8 mouse cellular contexts compared by ENCODE assay signal in genomic region chr11:67515020-67515911, GRCm38 (mm10).
DNase-seq lines count a peak whose midpoint lies in the region; ATAC-seq and TF ChIP-seq lines count a peak whose summit lies in the region.

No protein-coding gene starts in this region.

- no peak overlapping the region for H3K9ac ChIP-seq in hindbrain, postnatal 0 days (replicated peaks; ENCODE audit: low read length)
- H3K9ac ChIP-seq in hindbrain, embryonic 12.5 days, result no peak overlapping the region
- H3K9ac ChIP-seq in kidney, embryonic 16.5 days (replicated peaks; ENCODE audit: low read length), result 0 out of 2 replicates have a peak overlapping the region, but pooled peaks have one; percentile 29

- H3K4me1 ChIP-seq in hindbrain, postnatal 0 days (ENCODE audit: insufficient read depth, low read length), result no peaks in the 10 kb centered on the region; the same call in 1 of the 2 replicates
- H3K4me1 ChIP-seq in hindbrain, embryonic 12.5 days, result no peaks in the 10 kb centered on the region
- peaks cover 20% of the 10 kb centered on the region for H3K4me1 ChIP-seq in kidney, embryonic 16.5 days (ENCODE audit: insufficient read depth, low read length)

- ATAC-seq in hindbrain, postnatal 0 days, result no peak
- no peak for ATAC-seq in hindbrain, embryonic 12.5 days (ENCODE audit: low FRiP score)
- peak; percentile 81 for ATAC-seq in kidney, embryonic 16.5 days (ENCODE audit: low FRiP score, low TSS enrichment)

- DNase-seq in hindbrain, postnatal 0 days (ENCODE audit: low spot score), result no peak
- DNase-seq in brain, embryonic 14.5 days (ENCODE audit: low read depth), result peak; percentile 22
- peak; percentile 42 for DNase-seq in ovary, postnatal 14 days (ENCODE audit: low spot score)
- no peak for DNase-seq in right cerebral cortex, adult 2 months (ENCODE audit: low spot score in 2 of 2)
- DNase-seq in cerebellum, postnatal 10 days, result no peak
- DNase-seq in T-cell, adult 2 months (ENCODE audit: low spot score), result no peak

- peak overlapping the region; percentile 20; the same call in 1 of the 2 replicates for H3K27ac ChIP-seq in hindbrain, postnatal 0 days
- H3K27ac ChIP-seq in hindbrain, embryonic 12.5 days, result no peak overlapping the region
- peak overlapping the region; percentile 91 for H3K27ac ChIP-seq in kidney, embryonic 16.5 days (ENCODE audit: low read length)

- H3K9me3 ChIP-seq in hindbrain, postnatal 0 days (ENCODE audit: low read length), result no peaks in the 10 kb centered on the region
- 0 out of 2 replicates have a peak, but pooled peaks cover 3% of the 10 kb centered on the region for H3K9me3 ChIP-seq in hindbrain, embryonic 12.5 days (replicated peaks)
- H3K9me3 ChIP-seq in kidney, embryonic 16.5 days (ENCODE audit: low read length), result 0 out of 2 replicates have a peak, but pooled peaks cover 6% of the 10 kb centered on the region

- 49% methylated on average over 5 of the region's 5 CpGs for WGBS in hindbrain, postnatal 0 days
- whole genome bisulfite sequencing in hindbrain, embryonic 12.5 days, result 56% methylated on average over 5 of the region's 5 CpGs
- 20% methylated on average over 5 of the region's 5 CpGs for WGBS in kidney, embryonic 16.5 days

- H3K27me3 ChIP-seq in hindbrain, postnatal 0 days (ENCODE audit: insufficient read depth, low read length), result no peaks in the 10 kb centered on the region
- no peaks in the 10 kb centered on the region for H3K27me3 ChIP-seq in hindbrain, embryonic 12.5 days
- H3K27me3 ChIP-seq in kidney, embryonic 16.5 days (ENCODE audit: insufficient read depth, low read length), result no peaks in the 10 kb centered on the region

- no peak overlapping the region for H3K4me2 ChIP-seq in hindbrain, postnatal 0 days (ENCODE audit: low read depth, low read length)
- H3K4me2 ChIP-seq in hindbrain, embryonic 12.5 days (replicated peaks), result no peak overlapping the region
- no peak overlapping the region for H3K4me2 ChIP-seq in kidney, embryonic 16.5 days (replicated peaks; ENCODE audit: low read depth, low read length)

- no peak for TF ChIP-seq CTCF in hindbrain, postnatal 0 days (IDR thresholded peaks at IDR 0.05; ENCODE audit: low read depth)
- no peak for TF ChIP-seq CTCF in brain, embryonic 14.5 days (IDR thresholded peaks at IDR 0.05; ENCODE audit: borderline replicate concordance, extremely low read depth, insufficient read depth, insufficient read length)

- no peak overlapping the region for H3K4me3 ChIP-seq in hindbrain, postnatal 0 days (ENCODE audit: low read length)
- H3K4me3 ChIP-seq in hindbrain, embryonic 12.5 days, result no peak overlapping the region
- H3K4me3 ChIP-seq in kidney, embryonic 16.5 days (ENCODE audit: low read length), result no peak overlapping the region

- H3K36me3 ChIP-seq in hindbrain, postnatal 0 days (ENCODE audit: insufficient read depth, low read length), result no peaks in the 10 kb centered on the region
- H3K36me3 ChIP-seq in hindbrain, embryonic 12.5 days, result no peaks in the 10 kb centered on the region
- H3K36me3 ChIP-seq in kidney, embryonic 16.5 days (ENCODE audit: insufficient read depth, low read length), result no peaks in the 10 kb centered on the region

- no peak for TF ChIP-seq POLR2A in brain, embryonic 14.5 days (IDR thresholded peaks at IDR 0.05; ENCODE audit: borderline replicate concordance, extremely low read depth, insufficient read depth, insufficient read length, poor library complexity, severe bottlenecking)

Comparison
In these comparisons a context has a peak if more than half of its experiments do, and no peak if none do; other contexts are left out.
1. DNase-seq: peak in brain, embryonic 14.5 days (single experiment) and ovary, postnatal 14 days (single experiment); none in hindbrain, postnatal 0 days (single experiment), right cerebral cortex, adult 2 months (0 of 2), cerebellum, postnatal 10 days (0 of 2) and T-cell, adult 2 months (single experiment).